Mouse (Mus musculus) CH12.LX (cell line): ENCODE results near the gene Gm26741.

Source experiments
- CHD1 ChIP-seq: IDR thresholded peaks from 2 replicates; pipeline ENCODE4 v1.6.1; 2012; ENCODE audit warnings: low read depth, low read length, improper control_type of control experiment, inconsistent platforms
- CTCF ChIP-seq, 2 experiments: IDR thresholded peaks in 1 of 2; conservative IDR thresholded peaks in 1 of 2; 2 replicates each; pipeline ENCODE4 v1.5.1; 2011 to 2012; ENCODE audit warnings: low read depth in 2 of 2, low read length in 2 of 2, improper control_type of control experiment in 1 of 2, inconsistent platforms in 1 of 2, mild to moderate bottlenecking in 1 of 2, moderate library complexity in 1 of 2
- E2F4 ChIP-seq: IDR thresholded peaks from 2 replicates; pipeline ENCODE4 v1.6.1; 2011; ENCODE audit warnings: low read depth, low read length, improper control_type of control experiment; ENCODE audit not compliant: insufficient replicate concordance
- EP300 ChIP-seq: IDR thresholded peaks from 2 replicates; pipeline ENCODE4 v1.6.1; 2011; ENCODE audit warnings: low read length, improper control_type of control experiment
- HCFC1 ChIP-seq: IDR thresholded peaks from 2 replicates; pipeline ENCODE4 v1.6.1; 2012; ENCODE audit warnings: low read depth, mild to moderate bottlenecking, inconsistent platforms, low read length, improper control_type of control experiment
- MAX ChIP-seq: IDR thresholded peaks from 2 replicates; pipeline ENCODE4 v1.6.1; 2011; ENCODE audit warnings: low read length, improper control_type of control experiment
- MXI1 ChIP-seq: IDR thresholded peaks from 2 replicates; pipeline ENCODE4 v1.6.1; 2011; ENCODE audit warnings: mild to moderate bottlenecking, low read depth, low read length, improper control_type of control experiment
- POLR2A ChIP-seq: IDR thresholded peaks from 2 replicates; pipeline ENCODE4 v1.6.1; 2011; ENCODE audit warnings: low read depth, mild to moderate bottlenecking, improper control_type of control experiment, low read length
- TBP ChIP-seq: conservative IDR thresholded peaks from 2 replicates; pipeline ENCODE4 v1.6.1; 2011; ENCODE audit warnings: low read depth, low read length, improper control_type of control experiment
- USF1 ChIP-seq: IDR thresholded peaks from 2 replicates; pipeline ENCODE4 v1.6.1; 2014; ENCODE audit warnings: low read depth, mild to moderate bottlenecking, inconsistent platforms, low read length, improper control_type of control experiment
- ZC3H11A ChIP-seq: IDR thresholded peaks from 2 replicates; pipeline ENCODE4 v1.6.1; 2012; ENCODE audit warnings: low read depth, mild to moderate bottlenecking, inconsistent platforms, low read length, improper control_type of control experiment
- ZMIZ1 ChIP-seq: IDR thresholded peaks from 2 replicates; pipeline ENCODE4 v1.6.1; 2012; ENCODE audit warnings: low read depth, mild to moderate bottlenecking, inconsistent platforms, low read length, improper control_type of control experiment

DNA sequence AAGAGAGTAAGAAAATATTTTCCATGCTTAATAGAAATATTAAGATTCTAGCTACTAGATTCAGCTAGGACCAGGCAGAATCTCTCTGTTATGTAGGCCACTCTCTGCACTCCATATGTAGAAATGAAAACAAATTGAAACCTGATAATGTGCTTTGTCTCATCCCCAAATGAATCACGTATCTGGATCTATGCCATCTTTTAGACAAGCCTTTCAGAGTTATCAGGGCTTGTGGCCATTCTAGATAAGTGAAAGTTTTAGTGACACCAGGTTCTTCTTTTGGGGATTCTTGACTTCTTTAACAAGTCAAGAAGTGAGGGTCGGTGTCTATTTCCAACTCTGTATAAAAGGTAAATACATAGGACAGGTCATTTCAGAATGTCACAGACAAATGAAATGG is 40.1 kb downstream of the Gm26741 start:
- TF ChIP-seq E2F4, result no peak
- TF ChIP-seq POLR2A, result no peak
- TF ChIP-seq EP300, result no peak
- no peak for TF ChIP-seq CTCF (conservative IDR thresholded peaks at IDR 0.05 in 1 of 2, IDR thresholded peaks at IDR 0.05 in 1 of 2; ENCODE audit: low read depth in 2 of 2, low read length in 2 of 2)
- no peak for TF ChIP-seq HCFC1
- no peak for TF ChIP-seq TBP
- no peak for TF ChIP-seq ZMIZ1
- no peak for TF ChIP-seq CHD1
- TF ChIP-seq ZC3H11A, result no peak
- no peak for TF ChIP-seq MAX
- TF ChIP-seq USF1, result no peak
- TF ChIP-seq MXI1, result no peak
